Mouse (Mus musculus) forebrain, embryonic 10.5 days (tissue): ENCODE measurements at regions not wholly inside any gene's neighbourhood (a gene's known extent, or its start where the extent isn't known, plus 50 kb on each side); places are given as distances from the start of the nearest gene placed in this dataset.

Experiments used
- DNase-seq: peaks from one replicate; pipeline ENCODE4 v3.0.0-alpha.2; 2017; ENCODE audit warnings: low spot score; ENCODE audit errors: extremely low spot score
- H3K27ac ChIP-seq: fragments of 300-500 bp; sonication (generic); 2 replicates; pipeline ENCODE4 v1.5.1; 2016; ENCODE audit warnings: mild to moderate bottlenecking
- H3K27me3 ChIP-seq: fragments of 300-500 bp; sonication (generic); 2 replicates; pipeline ENCODE4 v1.6.1; 2016; ENCODE audit warnings: mild to moderate bottlenecking; ENCODE audit not compliant: poor library complexity, severe bottlenecking
- H3K36me3 ChIP-seq: fragments of 300-500 bp; sonication (generic); replicated peaks from 2 replicates; pipeline ENCODE4 v1.6.1; 2016; ENCODE audit warnings: mild to moderate bottlenecking, moderate library complexity
- H3K4me1 ChIP-seq: fragments of 300-500 bp; sonication (generic); 2 replicates; pipeline ENCODE4 v1.6.1; 2016
- H3K4me3 ChIP-seq: fragments of 300-500 bp; sonication (generic); 2 replicates; pipeline ENCODE4 v1.5.1; 2016; ENCODE audit warnings: mild to moderate bottlenecking, moderate library complexity
- H3K9me3 ChIP-seq: fragments of 300-500 bp; sonication (generic); 2 replicates; pipeline ENCODE4 v1.6.1; 2016; ENCODE audit warnings: mild to moderate bottlenecking, moderate library complexity
- WGBS: fragments of 180-500 bp; shearing (Covaris S2); methylation state at CpG from one replicate; pipeline ENCODE4 v1.1.7; 2016; 5-methylcytosine and 5-hydroxymethylcytosine counted together

- Histone ChIP-seq H3K4me1 (peaks cover 20% of the 10 kb centered on the region), H3K4me3 (no peak overlapping the region)
- WGBS: 84% methylated on average over 4 of the region's 4 CpGs
Measured at GRCm38 (mm10) chr5:97205606-97206005, 94.2 kb upstream of the Paqr3 start.

GRCm38 (mm10) chr5:97204337-97204736 is 92.9 kb upstream of the Paqr3 start:
- Histone ChIP-seq H3K36me3 (no peaks in the 10 kb centered on the region), H3K27ac (no peak overlapping the region), H3K4me3 (no peak overlapping the region), H3K4me1 (peaks cover 32% of the 10 kb centered on the region), H3K9me3 (no peaks in the 10 kb centered on the region), H3K27me3 (no peaks in the 10 kb centered on the region)
- WGBS: 76% methylated on average over 2 of the region's 2 CpGs
- no peak for DNase-seq

More at GRCm38 (mm10) chr5:97205606-97206005, 94.2 kb upstream of the Paqr3 start:
- Histone ChIP-seq H3K27ac (no peak overlapping the region), H3K27me3 (no peaks in the 10 kb centered on the region), H3K9me3 (no peaks in the 10 kb centered on the region), H3K36me3 (no peaks in the 10 kb centered on the region)
- DNase-seq: no peak

GRCm38 (mm10) chr5:97203646-97204045 is 92.2 kb upstream of the Paqr3 start:
- DNase-seq: no peak
- no peaks in the 10 kb centered on the region for H3K36me3 ChIP-seq
- 97% methylated on average over 1 of the region's 1 CpGs for WGBS
- H3K27ac ChIP-seq: no peak overlapping the region
- peaks cover 34% of the 10 kb centered on the region for H3K4me1 ChIP-seq
- no peak overlapping the region for H3K4me3 ChIP-seq
- no peaks in the 10 kb centered on the region for H3K9me3 ChIP-seq
- H3K27me3 ChIP-seq: no peaks in the 10 kb centered on the region

GRCm38 (mm10) chr5:97202557-97202956 is 91.2 kb upstream of the Paqr3 start:
- 46% methylated on average over 3 of the region's 3 CpGs for WGBS
- peaks cover 34% of the 10 kb centered on the region for H3K4me1 ChIP-seq
- H3K27me3 ChIP-seq: no peaks in the 10 kb centered on the region
- no peak overlapping the region for H3K27ac ChIP-seq
- H3K9me3 ChIP-seq: no peaks in the 10 kb centered on the region
- H3K4me3 ChIP-seq: no peak overlapping the region
- H3K36me3 ChIP-seq: no peaks in the 10 kb centered on the region
- no peak for DNase-seq

GRCm38 (mm10) chr5:97200655-97201054 is 89.3 kb upstream of the Paqr3 start:
- Histone ChIP-seq H3K27me3 (no peaks in the 10 kb centered on the region), H3K9me3 (no peaks in the 10 kb centered on the region), H3K36me3 (no peaks in the 10 kb centered on the region), H3K4me1 (peaks cover 34% of the 10 kb centered on the region), H3K27ac (no peak overlapping the region), H3K4me3 (no peak overlapping the region)
- 30% methylated on average over 4 of the region's 4 CpGs for WGBS
- no peak for DNase-seq

- no peaks in the 10 kb centered on the region for H3K36me3 ChIP-seq
- peaks cover 23% of the 10 kb centered on the region for H3K4me1 ChIP-seq
- H3K27ac ChIP-seq: peak overlapping the region; percentile 56; the same call in 1 of the 2 replicates
- H3K4me3 ChIP-seq: no peak overlapping the region
- DNase-seq: no peak
- no peaks in the 10 kb centered on the region for H3K27me3 ChIP-seq
- no peaks in the 10 kb centered on the region for H3K9me3 ChIP-seq
- 76% methylated on average over 10 of the region's 10 CpGs for WGBS
Measured at GRCm38 (mm10) chr5:97195281-97195660, 83.9 kb upstream of the Paqr3 start.

GRCm38 (mm10) chr5:97194656-97195280 is 83.4 kb upstream of the Paqr3 start:
- H3K4me1 ChIP-seq: peaks cover 17% of the 10 kb centered on the region
- no peaks in the 10 kb centered on the region for H3K36me3 ChIP-seq
- WGBS: 79% methylated on average over 11 of the region's 11 CpGs
- no peaks in the 10 kb centered on the region for H3K9me3 ChIP-seq
- no peaks in the 10 kb centered on the region for H3K27me3 ChIP-seq
- peak overlapping the region; percentile 56; the same call in 1 of the 2 replicates for H3K27ac ChIP-seq
- H3K4me3 ChIP-seq: no peak overlapping the region
- DNase-seq: no peak

GRCm38 (mm10) chr5:97192656-97193055 is 81.3 kb upstream of the Paqr3 start:
- H3K4me3 ChIP-seq: no peak overlapping the region
- no peaks in the 10 kb centered on the region for H3K9me3 ChIP-seq
- no peak overlapping the region for H3K27ac ChIP-seq
- H3K4me1 ChIP-seq: peaks cover 12% of the 10 kb centered on the region
- no peaks in the 10 kb centered on the region for H3K27me3 ChIP-seq
- no peak for DNase-seq
- no peaks in the 10 kb centered on the region for H3K36me3 ChIP-seq
- WGBS: 93% methylated on average over 13 of the region's 13 CpGs

GRCm38 (mm10) chr5:97190695-97191094 is 79.3 kb upstream of the Paqr3 start:
- no peaks in the 10 kb centered on the region for H3K9me3 ChIP-seq
- peaks cover 12% of the 10 kb centered on the region for H3K4me1 ChIP-seq
- no peak overlapping the region for H3K27ac ChIP-seq
- H3K27me3 ChIP-seq: no peaks in the 10 kb centered on the region
- DNase-seq: no peak
- H3K36me3 ChIP-seq: no peaks in the 10 kb centered on the region
- H3K4me3 ChIP-seq: no peak overlapping the region
- 78% methylated on average over 3 of the region's 3 CpGs for WGBS

GRCm38 (mm10) chr5:97184512-97184911 is 73.1 kb upstream of the Paqr3 start:
- no peaks in the 10 kb centered on the region for H3K27me3 ChIP-seq
- DNase-seq: no peak
- 87% methylated on average over 9 of the region's 9 CpGs for WGBS
- H3K36me3 ChIP-seq: no peaks in the 10 kb centered on the region
- H3K9me3 ChIP-seq: no peaks in the 10 kb centered on the region
- no peak overlapping the region for H3K4me3 ChIP-seq
- H3K27ac ChIP-seq: no peak overlapping the region
- peaks cover 6% of the 10 kb centered on the region for H3K4me1 ChIP-seq

GRCm38 (mm10) chr5:97181249-97181648 is 69.9 kb upstream of the Paqr3 start:
- no peaks in the 10 kb centered on the region for H3K9me3 ChIP-seq
- H3K4me1 ChIP-seq: peaks cover 11% of the 10 kb centered on the region
- H3K27me3 ChIP-seq: no peaks in the 10 kb centered on the region
- 57% methylated on average over 1 of the region's 1 CpGs for WGBS
- H3K27ac ChIP-seq: no peak overlapping the region
- DNase-seq: no peak
- H3K4me3 ChIP-seq: no peak overlapping the region
- H3K36me3 ChIP-seq: no peaks in the 10 kb centered on the region

- Histone ChIP-seq H3K9me3 (no peaks in the 10 kb centered on the region), H3K4me1 (peaks cover 6% of the 10 kb centered on the region; the same call in 1 of the 2 replicates), H3K27me3 (no peaks in the 10 kb centered on the region), H3K27ac (no peak overlapping the region), H3K36me3 (no peaks in the 10 kb centered on the region), H3K4me3 (no peak overlapping the region)
- no peak for DNase-seq
- 91% methylated on average over 8 of the region's 8 CpGs for WGBS
Measured at GRCm38 (mm10) chr5:97174446-97174845, 63.0 kb upstream of the Paqr3 start.

- H3K27me3 ChIP-seq: no peaks in the 10 kb centered on the region
- DNase-seq: no peak
- H3K36me3 ChIP-seq: no peaks in the 10 kb centered on the region
- no peak overlapping the region for H3K4me3 ChIP-seq
- H3K9me3 ChIP-seq: no peaks in the 10 kb centered on the region
- 90% methylated on average over 18 of the region's 18 CpGs for WGBS
- peaks cover 5% of the 10 kb centered on the region for H3K4me1 ChIP-seq
- no peak overlapping the region for H3K27ac ChIP-seq
Measured at GRCm38 (mm10) chr5:97167401-97168249, 56.2 kb upstream of the Paqr3 start.
